Mouse (Mus musculus): Measurements from ENCODE around the gene Elp4.

Gene Elp4

DNA sequence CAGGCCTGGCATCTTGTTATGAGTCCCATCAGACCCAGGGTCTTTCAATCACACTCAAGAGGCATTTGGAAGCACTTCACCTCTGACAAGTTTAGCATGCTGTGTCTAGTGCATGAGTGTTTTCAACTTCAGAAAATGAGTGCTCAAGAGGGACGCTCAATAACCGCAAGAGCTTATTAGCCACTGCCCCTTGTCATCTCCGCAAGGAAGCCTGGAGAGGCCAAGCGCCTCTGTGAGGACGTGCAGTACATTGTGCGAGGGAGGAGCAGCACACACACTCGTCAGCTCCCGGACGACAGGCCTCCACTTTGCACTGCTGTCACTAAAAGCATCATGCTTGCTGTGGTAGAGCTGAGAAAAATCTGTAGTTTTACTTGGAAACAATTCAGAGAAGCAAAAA lies 177.7 kb downstream of the Elp4 start:
- no peak for DNase-seq (ENCODE audit: low spot score)

DNA sequence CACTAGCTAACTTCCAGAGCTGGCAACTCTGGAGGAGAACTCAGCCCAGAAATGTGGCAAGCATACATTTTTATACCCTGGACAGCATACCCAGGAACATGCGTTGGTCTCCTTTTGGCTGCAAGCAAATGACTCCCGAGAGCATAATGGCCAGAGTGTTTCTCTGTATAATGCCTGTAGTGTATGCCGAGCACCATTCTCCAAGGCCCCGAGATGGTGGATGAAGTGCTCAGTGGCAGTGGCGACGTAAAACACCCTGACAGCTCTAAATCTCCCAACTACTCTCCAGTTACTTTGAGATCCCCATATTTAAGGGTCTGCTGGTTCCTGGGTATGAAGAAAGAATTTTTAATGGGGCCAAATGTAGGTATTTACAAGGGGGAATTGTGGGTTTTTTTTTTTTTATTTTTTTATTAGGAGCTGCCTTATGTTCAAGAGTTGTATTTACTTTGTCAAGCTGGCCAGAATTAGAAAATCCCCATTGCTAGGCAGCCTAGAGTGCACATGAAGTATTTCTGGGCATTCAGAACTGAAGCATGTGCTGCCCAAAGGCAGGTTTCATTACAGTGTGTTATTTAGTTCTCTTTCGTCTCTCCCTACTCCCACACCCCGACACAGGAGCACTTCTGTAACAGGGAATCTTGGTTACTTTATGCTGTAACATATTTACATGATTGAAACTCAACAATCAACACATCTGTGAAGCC lies 188.8 kb downstream of the Elp4 start:
- no peak for DNase-seq (ENCODE audit: low spot score)

DNA sequence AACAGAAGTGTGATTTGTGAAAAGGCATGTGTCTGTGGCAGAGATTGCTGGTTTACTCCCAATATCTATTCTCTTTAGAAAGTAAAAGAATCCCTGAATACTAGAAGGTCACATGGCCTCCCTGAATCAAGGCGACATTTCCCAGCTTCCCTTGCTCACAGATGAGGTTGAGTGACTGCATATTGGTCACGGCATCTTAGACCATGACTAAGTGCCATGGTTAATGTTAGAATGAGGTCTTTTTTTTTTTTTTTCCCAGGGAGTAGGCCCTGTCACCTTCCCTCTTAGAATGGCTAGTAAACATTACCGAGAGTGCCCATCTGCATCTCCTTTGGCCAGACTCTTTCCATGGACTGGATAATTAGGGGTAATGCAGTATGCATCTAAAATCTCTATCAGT lies 193.9 kb downstream of the Elp4 start:
- no peak for DNase-seq (ENCODE audit: low spot score)

DNA sequence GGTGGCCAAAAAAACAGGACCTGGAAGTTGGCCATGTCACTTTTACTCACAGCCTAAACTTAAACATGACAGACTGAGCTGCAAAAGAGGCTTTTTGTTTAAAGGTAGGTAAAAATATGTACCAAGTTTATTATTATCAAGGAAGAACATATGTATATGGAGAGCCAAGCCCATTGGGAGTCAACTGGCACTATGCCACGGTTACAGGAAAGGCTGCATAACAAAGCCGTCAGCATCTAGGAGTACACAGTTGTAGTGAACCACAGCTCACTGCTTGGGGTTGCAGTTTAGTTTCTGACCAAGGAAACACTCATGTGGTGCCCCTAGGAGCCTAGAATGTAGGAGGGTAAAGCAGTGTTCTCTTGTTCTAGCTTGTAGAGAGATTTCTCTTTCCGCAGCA lies 195.2 kb downstream of the Elp4 start:
- no peak for DNase-seq (ENCODE audit: low spot score)

DNA sequence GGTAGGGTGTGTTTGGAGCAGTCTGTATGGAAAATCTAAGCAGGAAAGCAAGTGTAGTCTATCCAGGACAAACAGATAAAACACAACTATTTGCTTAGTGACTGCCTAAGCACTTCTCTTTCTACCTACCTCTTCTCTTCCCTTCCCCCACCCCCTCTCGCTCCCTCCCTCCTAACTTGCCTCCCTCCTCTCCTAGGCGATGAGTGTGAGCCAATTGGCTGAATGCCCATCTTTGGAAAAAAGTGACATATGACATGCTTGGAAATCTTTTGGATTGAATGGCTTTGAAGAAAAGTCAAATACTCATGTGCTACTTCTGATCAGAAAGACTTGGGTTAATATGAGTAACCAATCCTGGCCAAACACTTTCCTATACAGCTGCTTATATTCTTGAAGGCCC lies 199.0 kb downstream of the Elp4 start:
- no peak for DNase-seq (ENCODE audit: low spot score)

DNA sequence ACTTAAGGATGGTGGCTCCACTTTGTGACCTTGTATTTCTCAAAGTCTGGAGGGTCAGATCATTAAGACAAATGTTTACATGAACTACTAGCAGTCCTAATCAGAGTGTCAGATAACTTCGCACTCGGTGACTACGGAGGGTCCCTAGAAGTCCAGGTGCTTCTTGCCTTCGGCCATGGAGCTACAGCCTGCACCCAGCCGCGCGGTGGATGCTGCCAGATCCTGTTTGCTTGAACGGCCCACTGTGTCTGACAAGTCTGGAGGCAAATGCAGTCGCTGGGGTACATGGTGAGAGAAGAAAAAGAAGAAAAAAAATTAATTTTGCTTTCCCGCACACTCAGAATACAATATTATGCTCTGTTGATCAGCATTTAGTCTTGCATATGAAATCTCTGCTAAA lies 201.8 kb downstream of the Elp4 start:
- no peak for DNase-seq (ENCODE audit: low spot score)

DNA sequence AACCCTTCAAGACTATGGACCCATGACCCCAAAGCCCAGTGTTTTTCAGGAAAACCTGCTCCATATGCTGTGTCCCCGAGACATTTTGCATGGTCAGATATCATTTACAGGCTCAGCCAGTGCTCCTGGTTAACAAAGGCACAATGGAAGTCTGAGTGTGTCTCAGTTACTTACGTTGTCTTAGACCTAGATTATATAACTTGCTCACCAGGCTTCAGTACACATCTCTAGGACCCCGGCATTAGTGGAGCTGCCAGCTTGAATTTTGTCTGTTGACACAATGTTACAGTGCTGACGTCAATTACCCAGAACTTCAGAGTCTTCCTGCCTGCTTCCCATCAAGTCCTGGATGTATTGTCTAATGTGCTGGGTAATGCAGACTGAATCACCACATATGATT lies 202.6 kb downstream of the Elp4 start:
- no peak for DNase-seq (ENCODE audit: low spot score)

DNA sequence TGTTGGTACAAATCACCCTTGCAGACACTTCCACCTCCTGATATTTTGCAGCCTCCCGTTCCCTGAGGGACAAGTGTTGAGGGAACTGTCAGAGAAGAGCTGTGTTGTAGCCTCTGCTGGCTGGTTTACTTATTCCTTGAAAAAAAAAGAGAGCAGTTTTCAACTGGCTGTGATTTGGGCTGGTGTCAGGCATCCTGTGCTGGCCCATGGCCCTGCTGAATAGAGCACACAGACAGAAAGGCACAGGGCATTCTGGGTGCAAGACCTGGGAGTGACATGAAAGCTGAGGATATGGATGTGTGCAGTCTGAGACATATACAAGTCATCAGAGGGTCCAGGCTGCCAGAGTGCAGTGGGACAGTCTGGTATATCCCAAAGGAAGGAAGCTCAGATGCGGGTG lies 205.7 kb downstream of the Elp4 start:
- no peak for DNase-seq (ENCODE audit: low spot score)

DNA sequence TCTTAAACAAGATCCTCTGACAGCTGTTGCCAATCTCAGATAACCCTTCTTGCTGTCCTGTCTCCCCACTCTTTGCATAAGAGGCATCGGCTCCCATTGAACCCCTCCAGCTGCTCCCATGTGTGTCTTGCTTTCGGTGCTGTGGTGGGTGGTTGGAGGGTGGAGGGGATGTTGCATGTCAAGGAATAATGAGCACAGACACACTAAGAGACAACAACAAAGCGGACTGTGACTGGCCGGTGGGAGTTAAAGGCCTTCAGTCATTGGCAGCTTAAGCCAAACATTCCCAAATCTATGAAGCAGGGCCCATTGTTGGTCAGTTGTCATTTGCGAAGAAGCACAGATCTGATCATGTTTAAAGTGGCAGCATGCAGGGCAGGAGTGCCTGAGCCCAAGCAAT lies 206.6 kb downstream of the Elp4 start:
- no peak for DNase-seq (ENCODE audit: low spot score)

DNA sequence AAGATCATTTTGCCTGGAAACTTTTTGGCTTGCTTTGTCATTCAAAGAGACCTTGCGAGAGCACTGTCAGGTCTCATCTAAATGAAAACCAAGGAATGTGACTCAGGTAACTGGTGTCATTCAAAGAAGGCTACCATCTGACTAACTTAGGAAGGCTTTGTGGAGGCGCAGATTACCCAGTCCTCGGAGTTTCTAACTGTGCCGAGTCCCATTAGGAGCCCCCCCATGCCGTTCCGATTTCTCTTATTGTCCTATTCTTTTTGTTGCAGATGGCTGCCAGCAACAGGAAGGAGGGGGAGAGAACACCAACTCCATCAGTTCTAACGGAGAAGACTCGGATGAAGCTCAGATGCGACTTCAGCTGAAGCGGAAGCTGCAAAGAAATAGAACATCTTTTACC lies 213.1 kb downstream of the Elp4 start:
- no peak for DNase-seq (ENCODE audit: low spot score)

DNA sequence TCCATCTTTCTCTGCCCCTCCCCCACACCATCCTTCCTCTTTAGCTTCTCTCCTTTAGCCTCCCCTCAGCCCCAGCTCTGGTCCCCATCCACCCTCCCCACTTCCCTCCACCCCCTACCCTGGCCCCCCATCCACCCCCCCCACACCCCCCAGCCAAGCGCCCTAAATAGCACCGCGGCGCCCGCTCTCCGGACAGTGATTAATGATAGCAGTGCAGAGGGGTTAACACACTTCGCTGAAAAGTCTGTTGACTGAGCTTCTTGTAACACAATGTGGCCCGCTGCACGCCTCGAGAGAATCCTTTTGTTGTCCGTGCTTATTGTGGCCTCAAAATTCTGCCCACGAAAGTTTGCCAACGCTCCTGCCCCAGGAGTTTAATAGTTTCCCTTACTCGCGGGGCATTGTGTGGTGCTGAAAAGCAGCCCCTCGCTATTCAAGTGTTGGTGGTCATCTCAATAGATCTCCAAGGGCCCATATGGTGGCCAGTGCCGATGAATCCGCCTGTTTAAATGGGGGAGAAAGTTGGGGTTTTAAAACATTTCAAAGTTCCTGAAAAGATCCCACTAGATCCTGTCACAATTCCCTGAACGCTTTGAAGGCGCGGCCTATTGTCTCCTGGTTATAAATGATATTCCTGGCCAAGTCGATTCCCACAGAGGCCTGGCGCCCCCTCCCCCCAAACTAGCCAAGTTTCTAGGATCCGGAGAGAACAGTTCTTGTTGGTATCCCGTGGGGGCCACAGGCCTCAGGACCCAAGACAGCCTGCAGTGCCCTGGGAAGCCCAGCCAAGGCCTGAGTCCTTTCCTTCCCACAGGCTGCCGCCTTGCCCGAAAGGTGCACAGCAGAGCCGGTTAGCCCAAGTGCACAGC lies 214.4 kb downstream of the Elp4 start:
- DNase-seq (ENCODE audit: low spot score), result no peak

DNA sequence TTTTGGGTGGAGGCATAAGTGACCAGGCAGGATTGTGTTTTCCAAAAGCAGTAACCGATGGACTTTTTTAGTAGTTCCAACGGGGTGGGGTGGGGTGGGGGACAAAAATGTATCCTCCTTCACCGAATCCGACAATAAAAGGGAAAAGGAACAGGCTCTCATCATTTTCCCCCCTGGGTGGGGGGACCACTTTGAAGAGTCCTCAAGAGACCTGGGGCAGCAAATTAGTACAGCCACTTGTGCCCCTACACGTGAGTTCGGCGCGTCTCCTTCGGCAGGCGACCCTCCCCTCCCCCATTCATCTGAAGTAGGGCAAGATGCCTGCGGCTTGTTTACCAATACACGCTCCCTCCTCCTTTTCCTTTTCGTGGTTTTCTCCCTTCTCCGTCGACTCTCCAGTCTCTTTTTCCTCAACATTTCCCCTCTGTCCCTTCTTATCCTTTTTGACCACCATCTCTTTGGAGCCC lies 215.0 kb downstream of the Elp4 start:
- no peak for DNase-seq (ENCODE audit: low spot score)

DNA sequence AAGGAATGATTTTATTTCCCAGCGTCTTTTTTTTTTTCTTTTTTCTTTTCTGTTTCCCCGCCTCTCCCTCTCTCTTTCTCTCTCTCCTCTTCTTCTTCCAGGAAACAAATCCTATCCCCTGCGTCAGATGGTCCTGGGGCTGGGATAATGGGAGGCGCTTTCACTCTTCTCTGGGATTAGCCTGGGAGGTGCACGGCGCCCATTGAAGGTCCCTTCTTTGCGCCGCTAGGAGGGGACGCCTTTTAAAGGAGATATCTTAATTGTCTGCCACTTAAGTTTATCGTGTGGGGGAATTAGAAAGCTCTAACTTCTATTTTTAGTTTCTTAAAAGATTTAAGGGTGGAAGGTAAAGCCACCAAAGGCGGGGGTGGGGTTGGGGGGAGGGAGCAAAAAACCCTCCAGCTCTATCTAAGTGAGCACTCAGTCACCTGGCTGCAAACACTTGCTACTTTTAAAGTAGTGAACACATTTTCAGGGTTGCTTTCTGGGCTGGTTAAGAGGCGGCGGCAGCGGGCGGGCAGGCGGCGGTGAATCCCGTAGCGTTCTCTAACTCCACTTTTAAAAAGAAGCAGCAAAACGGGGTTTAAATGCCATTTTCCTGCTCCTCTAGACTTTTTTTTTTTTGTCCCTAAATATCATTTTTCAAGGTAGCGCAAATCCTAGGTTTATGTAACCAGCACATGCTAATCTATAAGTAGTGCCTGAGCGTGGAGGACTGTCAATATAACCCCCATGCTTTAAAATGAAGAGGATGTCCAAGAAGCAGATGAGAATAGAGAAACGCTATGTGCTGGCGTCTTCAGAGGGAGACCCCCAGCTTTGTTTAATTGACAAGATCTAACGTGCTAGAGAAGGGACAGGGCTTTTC lies 215.7 kb downstream of the Elp4 start:
- no peak for DNase-seq (ENCODE audit: low spot score)

DNA sequence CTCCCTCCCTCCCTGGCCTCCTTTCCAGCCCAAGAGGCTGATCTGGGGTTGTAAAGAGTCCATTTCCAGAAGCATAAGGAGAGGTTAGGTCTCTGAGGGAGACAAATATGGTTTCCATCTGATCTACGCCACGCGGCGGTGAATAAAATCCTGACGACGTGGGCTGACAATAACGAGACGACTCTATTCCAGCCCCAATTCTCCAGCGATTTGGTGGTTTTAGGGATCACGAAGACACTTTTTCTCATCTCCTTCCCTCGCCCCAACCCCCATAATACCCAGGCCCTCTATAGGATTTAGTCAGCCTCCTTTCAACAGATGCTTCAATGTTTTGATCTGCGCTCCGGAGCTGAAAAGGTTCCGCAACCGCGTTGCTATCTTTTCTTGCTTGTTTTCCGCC lies 216.4 kb downstream of the Elp4 start:
- DNase-seq (ENCODE audit: low spot score), result no peak

DNA sequence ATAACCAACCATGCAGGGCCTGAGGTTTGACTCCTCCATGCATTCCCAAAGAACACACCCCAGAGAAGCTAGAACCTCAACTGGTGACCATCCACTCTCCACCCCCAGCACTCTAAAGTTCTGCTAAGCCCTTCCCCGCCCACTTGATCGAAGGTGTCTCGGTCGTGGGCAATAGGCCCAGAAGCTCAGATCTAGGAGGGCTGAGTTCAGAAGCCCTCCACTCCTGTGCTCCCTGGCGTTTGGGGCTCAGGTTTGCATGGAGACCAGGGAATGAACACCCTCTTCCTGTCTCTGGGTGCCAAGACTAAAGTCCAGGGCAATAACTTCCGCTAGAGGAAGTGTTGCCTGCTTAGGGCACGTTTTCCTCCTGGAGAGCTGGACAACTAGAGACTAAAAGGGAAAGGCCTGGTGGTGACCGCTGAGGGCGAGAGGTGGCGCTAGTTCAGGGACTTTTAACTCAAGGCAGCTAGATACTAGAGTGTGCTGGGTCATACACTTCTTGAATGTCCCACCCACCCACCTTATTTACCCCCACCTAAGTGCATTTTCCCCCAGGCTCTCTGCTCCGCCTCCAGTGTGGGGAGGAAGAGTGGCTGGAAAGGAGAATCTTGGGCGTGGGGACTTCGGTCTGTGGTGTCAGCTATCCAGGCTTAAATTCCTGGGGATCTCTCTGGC lies 216.9 kb downstream of the Elp4 start:
- DNase-seq (ENCODE audit: low spot score), result no peak

DNA sequence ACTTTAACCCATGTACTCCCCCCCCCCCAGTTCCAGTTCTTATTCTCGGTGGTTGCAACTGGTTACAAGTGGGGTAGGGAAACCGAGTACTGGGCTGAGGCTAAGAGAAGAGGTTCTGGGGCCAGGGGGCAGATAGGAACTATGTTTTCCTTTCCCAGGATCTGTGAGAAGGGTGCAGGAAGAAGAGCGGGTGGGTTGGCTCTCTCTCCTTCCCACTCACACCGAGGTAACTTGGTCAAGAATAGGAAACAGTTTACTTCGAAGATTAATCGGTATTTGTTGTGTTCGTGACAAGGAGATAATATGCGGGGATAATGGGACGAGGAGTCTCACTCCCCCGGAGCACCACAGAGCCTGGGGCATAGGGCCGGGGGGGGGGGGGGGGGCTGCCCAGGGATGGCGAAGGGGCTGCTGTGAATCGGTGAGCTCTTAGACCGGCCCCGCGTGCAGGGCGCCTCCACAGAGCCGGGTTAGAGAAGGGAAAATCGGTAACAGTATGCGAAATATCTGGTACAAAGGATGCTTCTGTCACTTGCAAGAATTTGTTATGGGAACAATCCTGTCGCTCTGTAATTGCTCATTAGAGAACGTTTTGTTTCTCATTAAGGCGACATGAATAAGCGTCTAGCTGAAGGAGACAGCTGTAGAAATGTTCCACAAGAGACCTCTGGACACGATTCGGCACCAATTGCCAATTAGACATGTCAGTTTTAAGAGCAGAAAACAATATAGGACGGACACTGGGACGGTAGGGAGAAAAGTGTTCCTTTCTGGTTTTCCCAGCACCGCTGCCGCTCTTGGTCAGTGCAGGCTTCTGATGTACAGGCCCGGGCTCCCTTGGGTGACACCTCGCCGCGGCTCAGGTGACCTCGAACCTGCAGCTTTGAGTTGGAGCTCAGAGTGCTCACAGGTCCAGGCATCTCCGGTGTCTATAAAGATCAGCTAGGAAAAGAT lies 217.7 kb downstream of the Elp4 start:
- DNase-seq (ENCODE audit: low spot score), result no peak

DNA sequence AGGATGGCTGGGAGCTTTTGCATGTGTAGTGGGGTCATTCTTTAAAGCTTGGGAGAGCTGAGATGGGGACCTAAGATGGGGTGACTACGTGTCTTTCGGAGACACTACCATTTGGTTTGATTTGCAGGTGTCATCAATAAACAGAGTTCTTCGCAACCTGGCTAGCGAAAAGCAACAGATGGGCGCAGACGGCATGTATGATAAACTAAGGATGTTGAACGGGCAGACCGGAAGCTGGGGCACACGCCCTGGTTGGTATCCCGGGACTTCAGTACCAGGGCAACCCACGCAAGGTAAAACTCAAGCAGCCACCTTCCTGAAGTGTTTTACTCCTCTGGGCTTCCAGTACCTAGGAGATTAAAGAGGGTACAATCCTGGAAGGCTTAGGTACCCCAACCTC lies 218.7 kb downstream of the Elp4 start:
- no peak for DNase-seq (ENCODE audit: low spot score)

DNA sequence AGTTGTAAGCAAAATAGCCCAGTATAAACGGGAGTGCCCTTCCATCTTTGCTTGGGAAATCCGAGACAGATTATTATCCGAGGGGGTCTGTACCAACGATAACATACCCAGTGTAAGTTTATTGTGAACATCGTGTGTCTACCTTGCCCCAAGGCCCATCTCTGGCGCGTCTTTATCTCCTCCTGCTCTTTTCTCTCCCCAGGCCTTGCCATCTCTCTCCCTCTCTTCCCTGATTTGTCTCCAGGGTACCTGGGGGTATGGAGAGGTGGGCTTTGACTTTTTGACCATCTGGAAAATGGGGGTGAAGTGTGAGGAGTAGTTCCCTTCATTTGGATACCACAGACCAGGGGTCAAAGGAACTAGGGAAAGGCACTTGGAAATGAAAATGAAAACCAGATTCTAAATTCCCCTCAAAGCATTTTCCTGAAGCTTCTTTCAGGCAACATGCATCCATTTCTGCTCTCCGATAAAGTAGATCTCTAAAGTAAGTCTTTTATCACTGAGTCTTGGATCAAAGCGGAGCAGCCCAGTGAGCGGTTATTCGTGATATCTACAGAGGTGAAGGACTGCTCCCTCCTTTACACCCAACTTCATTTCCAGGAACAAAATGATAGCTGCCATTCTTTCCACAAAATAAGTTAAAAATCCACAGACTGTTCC lies 219.2 kb downstream of the Elp4 start:
- DNase-seq (ENCODE audit: low spot score), result no peak

DNA sequence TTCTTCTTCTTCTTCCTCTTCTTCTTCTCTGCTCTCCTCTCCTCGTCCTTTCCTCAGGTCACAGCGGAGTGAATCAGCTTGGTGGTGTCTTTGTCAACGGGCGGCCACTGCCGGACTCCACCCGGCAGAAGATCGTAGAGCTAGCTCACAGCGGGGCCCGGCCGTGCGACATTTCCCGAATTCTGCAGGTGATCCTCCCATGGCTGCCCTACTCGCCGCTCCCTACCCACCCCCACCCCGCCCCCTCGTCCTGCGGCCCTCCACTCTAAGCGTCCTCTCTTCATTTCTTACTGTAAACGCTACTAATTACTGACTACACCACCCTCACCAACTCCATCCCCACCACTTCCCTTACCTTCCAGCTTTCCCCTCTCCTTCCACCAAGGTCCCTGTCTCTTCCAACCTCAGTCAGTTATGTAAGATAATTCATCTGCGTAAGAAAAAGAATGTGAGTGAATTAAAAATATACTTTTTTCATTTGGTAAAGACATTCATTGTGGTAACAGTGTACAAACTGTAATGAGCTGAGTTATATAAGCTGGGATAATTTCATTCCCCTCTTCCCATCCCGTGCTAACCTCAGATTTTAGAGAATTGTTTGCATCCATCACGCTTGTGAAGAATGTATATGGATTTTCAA lies 220.5 kb downstream of the Elp4 start:
- DNase-seq (ENCODE audit: low spot score), result no peak
